Mouse (Mus musculus): ENCODE data around the gene Sf1. TPM values are rescaled to one million over a fixed set of nuclear protein-coding genes. Genes with fewer than 3 reads are reported as not detected.

Gene Sf1
- polyA plus RNA-seq, 1 experiment, result 226 TPM

GRCm38 (mm10) chr19:6340524-6341452 is 22.7 kb upstream of the Sf1 start, which contains the start of gene Map4k2:
Gene Map4k2, plus strand, starts transcription at chr19:6341135.
- Histone ChIP-seq H3K27ac (ENCODE audit: insufficient read depth, low read length) (no peak within 1 kb of the TSS), H3K4me1 (ENCODE audit: control insufficient read depth, insufficient read depth, low read length) (peaks cover 5% of the 10 kb centered on the region; the same call in 1 of the 2 replicates)

GRCm38 (mm10) chr19:6341453-6342077 is 21.9 kb upstream of the Sf1 start:
- Histone ChIP-seq H3K4me3 (ENCODE audit: insufficient read depth, low read length) (peak overlapping the region; percentile 61), H3K4me1 (ENCODE audit: control insufficient read depth, insufficient read depth, low read length) (peaks cover 5% of the 10 kb centered on the region; the same call in 1 of the 2 replicates), H3K27ac (ENCODE audit: insufficient read depth, low read length) (no peak overlapping the region)
- TF ChIP-seq CTCF (IDR thresholded peaks at IDR 0.05; ENCODE audit: borderline replicate concordance, insufficient read depth, low read length) (no peak), POLR2A (IDR thresholded peaks at IDR 0.05; ENCODE audit: low read depth, low read length) (no peak)

More at GRCm38 (mm10) chr19:6340524-6341452, 22.7 kb upstream of the Sf1 start, which contains the start of gene Map4k2:
- peak within 1 kb of the TSS; percentile 61 for H3K4me3 ChIP-seq (ENCODE audit: insufficient read depth, low read length)
- TF ChIP-seq POLR2A (IDR thresholded peaks at IDR 0.05; ENCODE audit: low read depth, low read length) (peak; percentile 49; the same call in 1 of the 2 replicates), CTCF (IDR thresholded peaks at IDR 0.05; ENCODE audit: borderline replicate concordance, insufficient read depth, low read length) (0 out of 2 replicates have a peak, but pooled peaks have one; percentile 2)

- TF ChIP-seq POLR2A (IDR thresholded peaks at IDR 0.05; ENCODE audit: low read depth, low read length), result no peak
- no peak for TF ChIP-seq CTCF (IDR thresholded peaks at IDR 0.05; ENCODE audit: borderline replicate concordance, insufficient read depth, low read length)
- H3K4me1 ChIP-seq (ENCODE audit: control insufficient read depth, insufficient read depth, low read length), result no peaks in the 10 kb centered on the region
- no peak overlapping the region for H3K27ac ChIP-seq (ENCODE audit: insufficient read depth, low read length)
- no peak overlapping the region for H3K4me3 ChIP-seq (ENCODE audit: insufficient read depth, low read length)
Measured at GRCm38 (mm10) chr19:6342276-6342933, 21.1 kb upstream of the Sf1 start.

- TF ChIP-seq POLR2A (IDR thresholded peaks at IDR 0.05; ENCODE audit: low read depth, low read length) (no peak), CTCF (IDR thresholded peaks at IDR 0.05; ENCODE audit: borderline replicate concordance, insufficient read depth, low read length) (no peak)
- no peak overlapping the region for H3K27ac ChIP-seq (ENCODE audit: insufficient read depth, low read length)
- no peaks in the 10 kb centered on the region for H3K4me1 ChIP-seq (ENCODE audit: control insufficient read depth, insufficient read depth, low read length)
- no peak overlapping the region for H3K4me3 ChIP-seq (ENCODE audit: insufficient read depth, low read length)
Measured at GRCm38 (mm10) chr19:6343066-6343925, 20.2 kb upstream of the Sf1 start.

- Histone ChIP-seq H3K4me1 (ENCODE audit: control insufficient read depth, insufficient read depth, low read length) (no peaks in the 10 kb centered on the region), H3K4me3 (ENCODE audit: insufficient read depth, low read length) (no peak overlapping the region), H3K27ac (ENCODE audit: insufficient read depth, low read length) (no peak overlapping the region)
- no peak for TF ChIP-seq CTCF (IDR thresholded peaks at IDR 0.05; ENCODE audit: borderline replicate concordance, insufficient read depth, low read length)
- TF ChIP-seq POLR2A (IDR thresholded peaks at IDR 0.05; ENCODE audit: low read depth, low read length), result no peak
Measured at GRCm38 (mm10) chr19:6343996-6344395, 19.5 kb upstream of the Sf1 start.

- TF ChIP-seq CTCF (IDR thresholded peaks at IDR 0.05; ENCODE audit: borderline replicate concordance, insufficient read depth, low read length) (no peak), POLR2A (IDR thresholded peaks at IDR 0.05; ENCODE audit: low read depth, low read length) (no peak)
- Histone ChIP-seq H3K4me1 (ENCODE audit: control insufficient read depth, insufficient read depth, low read length) (no peaks in the 10 kb centered on the region), H3K4me3 (ENCODE audit: insufficient read depth, low read length) (no peak overlapping the region), H3K27ac (ENCODE audit: insufficient read depth, low read length) (no peak overlapping the region)
Measured at GRCm38 (mm10) chr19:6346023-6346422, 17.5 kb upstream of the Sf1 start.

GRCm38 (mm10) chr19:6346661-6347060 is 16.8 kb upstream of the Sf1 start:
- Histone ChIP-seq H3K4me1 (ENCODE audit: control insufficient read depth, insufficient read depth, low read length) (no peaks in the 10 kb centered on the region), H3K27ac (ENCODE audit: insufficient read depth, low read length) (no peak overlapping the region), H3K4me3 (ENCODE audit: insufficient read depth, low read length) (no peak overlapping the region)
- TF ChIP-seq POLR2A (IDR thresholded peaks at IDR 0.05; ENCODE audit: low read depth, low read length) (no peak), CTCF (IDR thresholded peaks at IDR 0.05; ENCODE audit: borderline replicate concordance, insufficient read depth, low read length) (no peak)

- H3K4me3 ChIP-seq (ENCODE audit: insufficient read depth, low read length), result no peak overlapping the region
- H3K27ac ChIP-seq (ENCODE audit: insufficient read depth, low read length), result no peak overlapping the region
- H3K4me1 ChIP-seq (ENCODE audit: control insufficient read depth, insufficient read depth, low read length), result no peaks in the 10 kb centered on the region
- TF ChIP-seq CTCF (IDR thresholded peaks at IDR 0.05; ENCODE audit: borderline replicate concordance, insufficient read depth, low read length) (no peak), POLR2A (IDR thresholded peaks at IDR 0.05; ENCODE audit: low read depth, low read length) (no peak)
Measured at GRCm38 (mm10) chr19:6347615-6348014, 15.9 kb upstream of the Sf1 start.

- Histone ChIP-seq H3K4me3 (ENCODE audit: insufficient read depth, low read length) (no peak overlapping the region), H3K27ac (ENCODE audit: insufficient read depth, low read length) (no peak overlapping the region), H3K4me1 (ENCODE audit: control insufficient read depth, insufficient read depth, low read length) (no peaks in the 10 kb centered on the region)
- no peak for TF ChIP-seq CTCF (IDR thresholded peaks at IDR 0.05; ENCODE audit: borderline replicate concordance, insufficient read depth, low read length)
- TF ChIP-seq POLR2A (IDR thresholded peaks at IDR 0.05; ENCODE audit: low read depth, low read length), result no peak
Measured at GRCm38 (mm10) chr19:6348717-6349116, 14.8 kb upstream of the Sf1 start.
